Mouse (Mus musculus) myocyte (in vitro differentiated cells): Measurements from ENCODE around the gene Acsbg1.

Experiments used
- CEBPB ChIP-seq: IDR thresholded peaks from 2 replicates; pipeline ENCODE4 v1.6.1; 2011; ENCODE audit warnings: mild to moderate bottlenecking, moderate library complexity; ENCODE audit not compliant: poor library complexity, insufficient read depth, severe bottlenecking
- E2F4 ChIP-seq: IDR thresholded peaks from one replicate; pipeline ENCODE4 v1.6.1; 2011; ENCODE audit warnings: mild to moderate bottlenecking, control low read depth, moderate library complexity; ENCODE audit not compliant: insufficient read depth
- MYOG ChIP-seq, 3 experiments: IDR thresholded peaks; one replicate each; pipeline ENCODE4 v1.6.1; 2011; ENCODE audit warnings: control low read depth in 2 of 3, low read depth in 2 of 3, mild to moderate bottlenecking in 2 of 3; ENCODE audit not compliant: insufficient read length in 2 of 3, control insufficient read depth in 1 of 3, insufficient read depth in 1 of 3
- POLR2A ChIP-seq: IDR thresholded peaks from one replicate; pipeline ENCODE4 v1.6.1; 2011; ENCODE audit warnings: low read depth, mild to moderate bottlenecking, control low read depth, moderate library complexity; ENCODE audit not compliant: insufficient read length
- TCF12 ChIP-seq: IDR thresholded peaks from one replicate; pipeline ENCODE4 v1.6.1; 2011; ENCODE audit warnings: mild to moderate bottlenecking, control low read depth; ENCODE audit not compliant: poor library complexity, insufficient read depth, severe bottlenecking

DNA sequence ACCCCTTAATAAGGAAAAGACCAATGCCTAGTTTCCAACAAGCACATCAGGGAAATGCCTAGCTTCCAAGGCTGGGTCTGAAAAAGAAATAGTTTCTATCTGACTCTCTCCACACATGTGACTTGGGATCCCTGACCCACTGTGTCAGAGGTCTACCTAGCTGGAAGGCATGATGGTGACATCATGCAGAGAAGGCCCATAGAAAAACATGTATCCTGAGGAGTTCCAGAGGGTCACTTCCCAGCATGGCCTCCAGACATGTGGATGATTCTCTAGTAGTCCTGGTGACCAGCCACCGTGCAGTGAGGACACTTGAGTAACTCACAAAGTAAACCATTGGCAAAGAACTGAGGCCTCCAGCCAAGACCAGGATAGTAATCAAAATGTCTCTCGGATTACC, 5.8 kb downstream of the Acsbg1 start:
- no peak for TF ChIP-seq TCF12
- TF ChIP-seq POLR2A: no peak
- TF ChIP-seq CEBPB: no peak
- no peak for TF ChIP-seq MYOG (IDR thresholded peaks at IDR 0.05; ENCODE audit: control insufficient read depth in 1 of 3, insufficient read depth in 1 of 3, insufficient read length in 2 of 3, low read depth in 2 of 3)
- TF ChIP-seq E2F4: no peak
